Mouse (Mus musculus) CH12.LX (cell line): Measurements from ENCODE around the gene Hoxb1. TPM values are rescaled to one million over a fixed set of nuclear protein-coding genes. Genes with fewer than 3 reads are reported as not detected.

Source experiments
- DNase-seq: peaks from one replicate; pipeline ENCODE4 v3.0.0-alpha.2; 2013; ENCODE audit errors: extremely low read depth
- H3K27ac ChIP-seq: 2 replicates; pipeline ENCODE4 v1.5.1; 2012; ENCODE audit warnings: low read depth, mild to moderate bottlenecking, control low read depth, moderate library complexity; ENCODE audit not compliant: insufficient read depth
- H3K27me3 ChIP-seq: replicated peaks from 2 replicates; pipeline ENCODE3; 2012; ENCODE audit warnings: inconsistent platforms
- H3K36me3 ChIP-seq, 2 experiments: replicated peaks in 1 of 2; 2 replicates each; pipeline versions ENCODE3 to v1.6.1; 2012; ENCODE audit warnings: inconsistent platforms in 1 of 2, low read length in 1 of 2, mild to moderate bottlenecking in 1 of 2, mixed read lengths in 1 of 2, moderate library complexity in 1 of 2; ENCODE audit not compliant: control insufficient read depth in 1 of 2, insufficient read depth in 1 of 2
- H3K4me1 ChIP-seq, 2 experiments: 2 replicates each; pipeline ENCODE4 v1.6.1; 2012; ENCODE audit warnings: inconsistent platforms in 1 of 2, moderate library complexity in 1 of 2; ENCODE audit not compliant: insufficient read depth in 2 of 2, control insufficient read depth in 1 of 2
- H3K4me2 ChIP-seq: 2 replicates; pipeline ENCODE4 v1.6.1; 2012; ENCODE audit warnings: low read depth, mild to moderate bottlenecking, control low read depth; ENCODE audit not compliant: poor library complexity, insufficient read depth, severe bottlenecking
- H3K4me3 ChIP-seq, 3 experiments: fragments of 150-350 bp in 1 of 3; sonication (generic) in 1 of 3; replicated peaks in 1 of 3; 2 replicates each; pipeline versions ENCODE3 to v1.5.1; 2011 to 2012; ENCODE audit warnings: low read depth in 2 of 3, low read length in 2 of 3, mild to moderate bottlenecking in 2 of 3, moderate library complexity in 2 of 3, control low read depth in 1 of 3, improper control_type of control experiment in 1 of 3, inconsistent platforms in 1 of 3, mixed read lengths in 1 of 3; ENCODE audit not compliant: poor library complexity in 1 of 3
- H3K79me2 ChIP-seq: replicated peaks from 2 replicates; pipeline ENCODE4 v1.6.1; 2012; ENCODE audit warnings: mild to moderate bottlenecking, moderate library complexity; ENCODE audit not compliant: control insufficient read depth, poor library complexity, insufficient read depth, severe bottlenecking; ENCODE audit errors: extremely low read depth
- H3K9ac ChIP-seq: 2 replicates; pipeline ENCODE4 v1.6.1; 2012; ENCODE audit warnings: low read depth, mild to moderate bottlenecking, control low read depth, moderate library complexity; ENCODE audit not compliant: insufficient read depth
- H3K9me3 ChIP-seq: replicated peaks from 2 replicates; pipeline ENCODE3; 2012; ENCODE audit warnings: low read length, inconsistent platforms, mixed read lengths
- CHD1 ChIP-seq: IDR thresholded peaks from 2 replicates; pipeline ENCODE4 v1.6.1; 2012; ENCODE audit warnings: low read depth, low read length, improper control_type of control experiment, inconsistent platforms
- CTCF ChIP-seq, 2 experiments: IDR thresholded peaks in 1 of 2; conservative IDR thresholded peaks in 1 of 2; 2 replicates each; pipeline ENCODE4 v1.5.1; 2011 to 2012; ENCODE audit warnings: low read depth in 2 of 2, low read length in 2 of 2, improper control_type of control experiment in 1 of 2, inconsistent platforms in 1 of 2, mild to moderate bottlenecking in 1 of 2, moderate library complexity in 1 of 2
- GABPA ChIP-seq: IDR thresholded peaks from 2 replicates; pipeline ENCODE4 v1.6.1; 2012; ENCODE audit warnings: low read depth, low read length, improper control_type of control experiment, inconsistent platforms; ENCODE audit not compliant: insufficient replicate concordance
- JUND ChIP-seq: conservative IDR thresholded peaks from 2 replicates; pipeline ENCODE4 v1.6.1; 2011; ENCODE audit warnings: low read depth, low read length, improper control_type of control experiment
- MAZ ChIP-seq: IDR thresholded peaks from 2 replicates; pipeline ENCODE4 v1.6.1; 2012; ENCODE audit warnings: low read depth, mild to moderate bottlenecking, inconsistent platforms, low read length, improper control_type of control experiment, moderate library complexity
- MYC ChIP-seq: IDR thresholded peaks from 2 replicates; pipeline ENCODE4 v1.6.1; 2011; ENCODE audit warnings: low read depth, mild to moderate bottlenecking, improper control_type of control experiment, low read length
- SMC3 ChIP-seq: IDR thresholded peaks from 2 replicates; pipeline ENCODE4 v1.6.1; 2011; ENCODE audit warnings: low read depth, low read length, improper control_type of control experiment
- TCF12 ChIP-seq: IDR thresholded peaks from 2 replicates; pipeline ENCODE4 v1.6.1; 2014; ENCODE audit warnings: low read depth, mild to moderate bottlenecking, inconsistent platforms, low read length, improper control_type of control experiment
- ZNF384 ChIP-seq: IDR thresholded peaks from 2 replicates; pipeline ENCODE4 v1.6.1; 2012; ENCODE audit warnings: low read depth, low read length, improper control_type of control experiment, inconsistent platforms
- dilution Hi-C: fragments of 300-500 bp; cut with MboI; formaldehyde crosslinking; loops from 2 replicates; pipeline ENCODE4 v1.14.3; 2020; ENCODE audit warnings: low sequenced_read_pairs; ENCODE audit not compliant: extremely low pct_unique_long_range_greater_than_20kb, extremely low pct_ligation_motif_present
- in situ Hi-C: fragments of 300-500 bp; cut with MboI; formaldehyde crosslinking; loops from 3 replicates; pipeline ENCODE4 v1.14.3; 2019; ENCODE audit warnings: low sequenced_read_pairs, low pct_ligation_motif_present, low pct_unique_long_range_greater_than_20kb, mixed read lengths
- polyA plus RNA-seq: library from polyadenylated mRNA; unstranded; fragments of >175 nt; gene quantifications from 2 replicates; pipeline ENCODE4 v1.2.1, GENCODE M21; 2012; ENCODE audit warnings: low read depth; ENCODE audit not compliant: insufficient read length
- total RNA-seq, 2 experiments: library from RNA; depleted of rRNA; stranded (reverse); fragments of 300-350 nt in 1 of 2; fragments of >200 nt in 1 of 2; gene quantifications; 2 replicates each; pipeline ENCODE4 v1.2.3; 2012 to 2014

Gene Hoxb1
- total and polyA plus RNA-seq, 3 experiments = not detected

GRCm38 (mm10) chr11:96322738-96323137 lies 42.8 kb upstream of the Hoxb1 start:
- no peak for DNase-seq
- H3K4me2 ChIP-seq = no peak overlapping the region
- TF ChIP-seq ZNF384 (no peak), MYC (no peak), MAZ (no peak), GABPA (no peak), CTCF (conservative IDR thresholded peaks at IDR 0.05 in 1 of 2, IDR thresholded peaks at IDR 0.05 in 1 of 2; ENCODE audit: low read depth in 2 of 2, low read length in 2 of 2) (no peak)
- no peaks in the 10 kb centered on the region for H3K9me3 ChIP-seq
- no peaks in the 10 kb centered on the region for H3K27me3 ChIP-seq
- H3K36me3 ChIP-seq = peaks cover 0 to 11% of the 10 kb centered on the region in 2 experiments
- no peaks in the 10 kb centered on the region for H3K79me2 ChIP-seq
- H3K4me1 ChIP-seq = peaks cover 3 to 11% of the 10 kb centered on the region in 2 experiments; a peak in 2 of 4 replicates
- no peak overlapping the region for H3K27ac ChIP-seq
- no peak overlapping the region for H3K4me3 ChIP-seq
- dilution Hi-C loops (no loop called here), in situ Hi-C loops (loop anchor here (25.0 kb wide), 1 partner anchor 215 kb away; no protein-coding TSS in a partner anchor)
- no peak overlapping the region for H3K9ac ChIP-seq

GRCm38 (mm10) chr11:96323154-96323553 lies 42.4 kb upstream of the Hoxb1 start, which contains the start of gene Hoxb3:
TSS of gene Hoxb3 (plus strand) at chr11:96323326.
- Histone ChIP-seq H3K9me3 (no peaks in the 10 kb centered on the region), H3K4me1 (peaks cover 0 to 7% of the 10 kb centered on the region in 2 experiments; a peak in 2 of 4 replicates), H3K4me2 (no peak within 1 kb of the TSS), H3K27me3 (no peaks in the 10 kb centered on the region), H3K4me3 (no peak within 1 kb of the TSS), H3K79me2 (no peaks in the 10 kb centered on the region), H3K27ac (no peak within 1 kb of the TSS), H3K36me3 (peaks cover 0 to 11% of the 10 kb centered on the region in 2 experiments), H3K9ac (no peak within 1 kb of the TSS)
- in situ Hi-C loops (loop anchor here (25.0 kb wide), 1 partner anchor 214 kb away; no protein-coding TSS in a partner anchor), dilution Hi-C loops (no loop called here)
- no peak for TF ChIP-seq ZNF384
- no peak for TF ChIP-seq CHD1
- TF ChIP-seq TCF12 = no peak
- TF ChIP-seq JUND = no peak
- no peak for DNase-seq

GRCm38 (mm10) chr11:96324125-96324524 lies 41.4 kb upstream of the Hoxb1 start:
- Histone ChIP-seq H3K36me3 (peaks cover 0 to 11% of the 10 kb centered on the region in 2 experiments), H3K27ac (no peak overlapping the region), H3K4me3 (no peak overlapping the region), H3K27me3 (no peaks in the 10 kb centered on the region), H3K9ac (no peak overlapping the region), H3K79me2 (no peaks in the 10 kb centered on the region), H3K4me2 (no peak overlapping the region), H3K4me1 (peaks cover 0 to 7% of the 10 kb centered on the region in 2 experiments; a peak in 2 of 4 replicates), H3K9me3 (no peaks in the 10 kb centered on the region)
- no peak for TF ChIP-seq SMC3
- no peak for TF ChIP-seq CHD1
- DNase-seq = no peak
- dilution Hi-C loops (no loop called here), in situ Hi-C loops (loop anchor here (25.0 kb wide), 1 partner anchor 213 kb away; no protein-coding TSS in a partner anchor)
